12 mouse cellular contexts compared by ENCODE assay signal in genomic region chr9:75255820-75256545, GRCm38 (mm10). TPM values are rescaled to one million over a fixed set of nuclear protein-coding genes. Genes with fewer than 3 reads are reported as not detected.
DNase-seq lines count a peak whose midpoint lies in the region; ATAC-seq and TF ChIP-seq lines count a peak whose summit lies in the region.
"Had no signal": no experiment of that assay in that cellular context is flagged by ENCODE, and none has a peak within 500 bp of the region (broad histone marks: within the 10 kb centered on the region; RNA-seq: fewer than 3 reads in every experiment).

No protein-coding gene starts in this region.

- H3K4me1 ChIP-seq in liver, postnatal 0 days (ENCODE audit: insufficient read depth), result no peaks in the 10 kb centered on the region

- 69% methylated on average over 14 of the region's 14 CpGs for WGBS in liver, postnatal 0 days (ENCODE audit: insufficient replicate concordance)

- no peaks in the 10 kb centered on the region for H3K36me3 ChIP-seq in liver, postnatal 0 days (replicated peaks; ENCODE audit: insufficient read depth, low read length)
- H3K36me3 ChIP-seq: heart, embryonic 10.5 days; liver, embryonic 13.5 days; neural tube, embryonic 12.5 days had no signal

- TF ChIP-seq EP300 in liver, postnatal 0 days (IDR thresholded peaks at IDR 0.05; ENCODE audit: low read depth), result no peak

- H3K4me3 ChIP-seq in gastrocnemius, adult 2 months, result no peak overlapping the region
- H3K4me3 ChIP-seq in liver, postnatal 0 days (ENCODE audit: low read depth, low read length), result no peak overlapping the region
- H3K4me3 ChIP-seq: heart, embryonic 10.5 days; layer of hippocampus, adult 2 months; liver, embryonic 13.5 days; neural tube, embryonic 12.5 days had no signal

- no peak overlapping the region for H3K9ac ChIP-seq in liver, postnatal 0 days (replicated peaks)
- H3K9ac ChIP-seq: liver, embryonic 13.5 days; neural tube, embryonic 12.5 days had no signal

- H3K9me3 ChIP-seq in liver, postnatal 0 days (ENCODE audit: low read length), result no peaks in the 10 kb centered on the region
- H3K9me3 ChIP-seq: heart, embryonic 10.5 days; liver, embryonic 13.5 days; neural tube, embryonic 12.5 days had no signal

- peak; percentile 24; the same call in 1 of the 2 replicates for ATAC-seq in monocyte, adult 5-6 weeks (replicated peaks; ENCODE audit: insufficient number of reproducible peaks, low FRiP score, low TSS enrichment, poor library complexity, severe bottlenecking)
- no peak for ATAC-seq in liver, postnatal 0 days

- no peak for TF ChIP-seq CTCF in gastrocnemius, adult 2 months (IDR thresholded peaks at IDR 0.05)
- TF ChIP-seq CTCF in liver, postnatal 0 days (IDR thresholded peaks at IDR 0.05; ENCODE audit: low read depth), result no peak

- intact Hi-C loops in gastrocnemius, adult 2 months (cut with DNase I), result no loop called here

- no peak for DNase-seq in gastrocnemius, adult 2 months
- DNase-seq in gastrocnemius, postnatal 25 days, result no peak
- peak; percentile 60 for DNase-seq in CD4-positive, CD25-positive, alpha-beta regulatory T cell, adult 2 months (ENCODE audit: low read depth, low spot score)
- DNase-seq in kidney, adult 9 months, result peak; percentile 28
- DNase-seq in retina, embryonic 14.5 days (ENCODE audit: low spot score), result no peak
- DNase-seq in liver, postnatal 0 days, result no peak
- DNase-seq in heart, postnatal 4 days, result no peak
- DNase-seq: liver, embryonic 13.5 days had no signal

- H3K27ac ChIP-seq in gastrocnemius, adult 2 months, result peak overlapping the region; percentile 67
- no peak overlapping the region for H3K27ac ChIP-seq in liver, postnatal 0 days (ENCODE audit: low read depth)
- H3K27ac ChIP-seq: heart, embryonic 10.5 days; liver, embryonic 13.5 days; neural tube, embryonic 12.5 days had no signal

- H3K27me3 ChIP-seq in liver, postnatal 0 days (ENCODE audit: insufficient read depth, low read length), result no peaks in the 10 kb centered on the region
- H3K27me3 ChIP-seq: liver, embryonic 13.5 days; neural tube, embryonic 12.5 days had no signal

- no peak overlapping the region for H3K4me2 ChIP-seq in liver, postnatal 0 days (ENCODE audit: low read depth, low read length)
- H3K4me2 ChIP-seq: liver, embryonic 13.5 days; neural tube, embryonic 12.5 days had no signal

RNA-seq across cellular contexts. Expression of gene Myo5c, which starts 24.2 kb away (rescaled TPM):
- total RNA-seq in gastrocnemius, adult 2 months (2021), result 10 to 100 TPM; 10.8 to 13.6 TPM
- 1 to 10 TPM; 6.7 to 7.6 TPM for total RNA-seq in gastrocnemius, postnatal 25 days (2021)
- total RNA-seq in monocyte, adult 5-6 weeks (2017), result 0.29 TPM in 1 of 3 replicates, not detected in the others
- 0.33 and 0.48 TPM in 2 replicates for polyA plus RNA-seq in liver, postnatal 0 days (2015; fragmentation: Nextera tagmentation; extraction: Ambion mirVana)
- 1 to 10 TPM; 3.6 to 5.5 TPM for total RNA-seq in heart, postnatal 4 days (2021)

RNA-seq across cellular contexts. Expression of gene Gnb5, which starts 50.1 kb away (rescaled TPM):
- total RNA-seq in gastrocnemius, adult 2 months (2021), result 10 to 100 TPM in 1 of 2 experiments, 1 to 10 TPM in 1; 7.6 to 15.4 TPM
- total RNA-seq in gastrocnemius, postnatal 25 days (2021), result 10 to 100 TPM; 11.6 to 16.9 TPM
- 2.0 to 5.4 TPM (median 4.1 TPM) in 3 replicates for total RNA-seq in monocyte, adult 5-6 weeks (2017)
- 1.8 and 2.4 TPM in 2 replicates for polyA plus RNA-seq in liver, postnatal 0 days (2015; fragmentation: Nextera tagmentation; extraction: Ambion mirVana)
- total RNA-seq in heart, postnatal 4 days (2021), result 10 to 100 TPM; 41.6 to 43.1 TPM

Comparison
In these comparisons a context has a peak if more than half of its experiments do, and no peak if none do; other contexts are left out.
1. DNase-seq: peak in CD4-positive, CD25-positive, alpha-beta regulatory T cell, adult 2 months (single experiment) and kidney, adult 9 months (single experiment); none in gastrocnemius, adult 2 months (single experiment), gastrocnemius, postnatal 25 days (single experiment), retina, embryonic 14.5 days (single experiment), liver, postnatal 0 days (single experiment) and heart, postnatal 4 days (single experiment).